Mouse (Mus musculus) forebrain, embryonic 14.5 days (tissue): Measurements from ENCODE around the gene Gjc1. TPM values are rescaled to one million over a fixed set of nuclear protein-coding genes. Genes with fewer than 3 reads are reported as not detected.
A peak's percentile ranks its signal among the peaks of the same experiment; 100 is the strongest.

Experiments used
- ATAC-seq: fragments of 200-750 bp; cut with Nextera tagmentation; 2 replicates; pipeline ENCODE4 v1.8.0; 2017; ENCODE audit warnings: mild to moderate bottlenecking, moderate library complexity
- DNase-seq: peaks from one replicate; pipeline ENCODE4 v3.0.0-alpha.2; 2015; ENCODE audit warnings: low spot score
- H3K27ac ChIP-seq: fragments of 300-500 bp; sonication (generic); 2 replicates; pipeline ENCODE4 v1.5.1; 2014; ENCODE audit warnings: low read depth, mild to moderate bottlenecking, control low read depth, low read length, moderate library complexity
- H3K27me3 ChIP-seq: fragments of 300-500 bp; sonication (generic); replicated peaks from 2 replicates; pipeline ENCODE4 v1.6.1; 2014; ENCODE audit warnings: low read length, control low read depth, mixed read lengths; ENCODE audit not compliant: control insufficient read depth, insufficient read depth
- H3K36me3 ChIP-seq: fragments of 300-500 bp; sonication (generic); 2 replicates; pipeline ENCODE4 v1.6.1; 2014; ENCODE audit warnings: low read length, control low read depth; ENCODE audit not compliant: control insufficient read depth, insufficient read depth
- H3K4me1 ChIP-seq: fragments of 300-500 bp; sonication (generic); 2 replicates; pipeline ENCODE4 v1.6.1; 2014; ENCODE audit warnings: antibody characterized with exemption, low read length, control low read depth; ENCODE audit not compliant: control insufficient read depth, insufficient read depth
- H3K4me2 ChIP-seq: fragments of 300-500 bp; sonication (generic); 2 replicates; pipeline ENCODE4 v1.6.1; 2014; ENCODE audit warnings: mild to moderate bottlenecking, control low read depth, low read length
- H3K4me3 ChIP-seq: fragments of 300-500 bp; sonication (generic); 2 replicates; pipeline ENCODE4 v1.5.1; 2014; ENCODE audit warnings: low read depth, low read length, control low read depth
- H3K9ac ChIP-seq: fragments of 300-500 bp; sonication (generic); 2 replicates; pipeline ENCODE4 v1.6.1; 2014; ENCODE audit warnings: mild to moderate bottlenecking, low read length, control low read depth, moderate library complexity
- H3K9me3 ChIP-seq: fragments of 300-500 bp; sonication (generic); replicated peaks from 2 replicates; pipeline ENCODE4 v1.6.1; 2016; ENCODE audit warnings: low read length, control low read depth, mixed read lengths; ENCODE audit not compliant: control insufficient read depth
- WGBS: fragments of 180-500 bp; shearing (Covaris S2); extraction: QIAGEN DNeasy Blood & Tissue Kit; methylation state at CpG from one replicate; pipeline ENCODE4 v1.1.7; 2014; 5-methylcytosine and 5-hydroxymethylcytosine counted together
- polyA plus RNA-seq: library from polyadenylated mRNA; unstranded; fragments of >200 nt; fragmentation: Nextera tagmentation; extraction: Ambion mirVana; gene quantifications from 2 replicates; pipeline ENCODE4 v1.2.1, GENCODE M21; 2014

Gjc1 gene
- polyA plus RNA-seq, 1 experiment from 2014 or later = 41.5 TPM

DNA sequence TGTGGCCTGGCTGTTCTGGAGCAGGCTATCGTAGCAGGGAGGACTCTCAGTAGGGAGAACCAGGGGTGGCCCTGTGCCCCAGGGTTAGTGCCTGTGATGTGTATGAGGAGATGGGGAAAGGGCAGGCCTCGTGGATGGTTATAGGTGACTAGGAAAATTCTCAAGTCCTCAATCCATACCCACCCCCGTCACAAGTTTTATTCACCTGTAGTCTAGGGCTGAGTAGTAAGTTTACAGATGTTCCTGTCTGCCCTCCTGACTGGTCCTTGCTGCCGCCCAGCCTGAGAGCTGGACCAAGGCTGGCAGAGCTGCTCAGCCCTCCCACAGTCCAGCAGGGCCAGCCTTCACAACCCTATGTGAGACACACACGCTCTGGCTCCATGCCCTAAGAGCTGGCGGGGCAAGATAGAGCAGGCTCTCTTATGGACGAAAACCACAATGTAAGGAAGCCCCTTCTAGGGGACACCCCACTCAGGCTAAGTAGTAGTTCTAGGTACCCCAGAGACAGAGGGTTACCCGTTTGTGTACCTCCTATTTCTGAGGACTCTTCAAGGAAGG is 40.3 kb downstream of the Gjc1 start:
- no peak overlapping the region for H3K4me3 ChIP-seq
- H3K27me3 ChIP-seq = no peaks in the 10 kb centered on the region
- no peak overlapping the region for H3K4me2 ChIP-seq
- H3K4me1 ChIP-seq = peaks cover 14% of the 10 kb centered on the region
- peaks cover 15% of the 10 kb centered on the region; the same call in 1 of the 2 replicates for H3K36me3 ChIP-seq
- WGBS = 79% methylated on average over 8 of the region's 8 CpGs
- DNase-seq = no peak
- no peak overlapping the region for H3K27ac ChIP-seq
- H3K9ac ChIP-seq = no peak overlapping the region
- no peaks in the 10 kb centered on the region for H3K9me3 ChIP-seq
- ATAC-seq = no peak

DNA sequence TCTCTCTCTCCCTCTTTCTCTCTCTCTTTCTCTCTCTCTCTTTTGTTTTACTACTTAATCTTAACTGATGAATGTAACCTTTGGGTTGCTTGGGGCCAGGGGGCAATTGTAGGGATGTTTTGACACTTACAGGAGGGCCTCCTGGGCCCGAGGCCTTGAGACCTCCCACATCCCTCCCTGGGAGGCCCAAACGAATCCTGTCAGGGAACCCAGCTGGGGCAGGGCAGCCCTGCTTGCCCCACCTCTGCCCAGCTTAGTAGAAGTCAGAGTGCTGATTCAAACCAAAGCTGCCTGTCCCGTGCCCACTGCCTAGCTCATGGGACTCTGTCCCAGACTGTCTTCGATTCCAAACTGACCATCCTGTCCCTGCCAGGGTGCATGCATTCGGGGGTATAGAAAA is 40.9 kb downstream of the Gjc1 start:
- H3K4me1 ChIP-seq = peaks cover 14% of the 10 kb centered on the region
- DNase-seq = no peak

GRCm38 (mm10) chr11:102778165-102778564 is 41.3 kb downstream of the Gjc1 start:
- no peak for ATAC-seq

More for the DNA sequence above, 40.9 kb downstream of the Gjc1 start:
- no peak for ATAC-seq
- WGBS = 41% methylated on average over 5 of the region's 5 CpGs
- H3K27ac ChIP-seq = no peak overlapping the region
- no peaks in the 10 kb centered on the region for H3K9me3 ChIP-seq
- H3K36me3 ChIP-seq = peaks cover 15% of the 10 kb centered on the region; the same call in 1 of the 2 replicates
- no peak overlapping the region for H3K9ac ChIP-seq
- H3K4me2 ChIP-seq = no peak overlapping the region
- H3K4me3 ChIP-seq = no peak overlapping the region
- no peaks in the 10 kb centered on the region for H3K27me3 ChIP-seq

GRCm38 (mm10) chr11:102777598-102777997 is 41.9 kb downstream of the Gjc1 start:
- Histone ChIP-seq H3K36me3 (peaks cover 15% of the 10 kb centered on the region; the same call in 1 of the 2 replicates), H3K4me1 (peaks cover 17% of the 10 kb centered on the region), H3K9me3 (no peaks in the 10 kb centered on the region), H3K27ac (no peak overlapping the region), H3K4me2 (peak overlapping the region; percentile 38), H3K9ac (peak overlapping the region; percentile 43), H3K27me3 (no peaks in the 10 kb centered on the region), H3K4me3 (no peak overlapping the region)
- no peak for ATAC-seq
- WGBS = 33% methylated on average over 21 of the region's 21 CpGs
- DNase-seq = peak; percentile 69

More at GRCm38 (mm10) chr11:102778165-102778564, 41.3 kb downstream of the Gjc1 start:
- no peak overlapping the region for H3K9ac ChIP-seq
- no peaks in the 10 kb centered on the region for H3K27me3 ChIP-seq
- no peak for DNase-seq
- peak overlapping the region; percentile 38; the same call in 1 of the 2 replicates for H3K4me2 ChIP-seq
- peaks cover 14% of the 10 kb centered on the region for H3K4me1 ChIP-seq
- H3K4me3 ChIP-seq = no peak overlapping the region
- H3K36me3 ChIP-seq = peaks cover 15% of the 10 kb centered on the region; the same call in 1 of the 2 replicates
- H3K27ac ChIP-seq = no peak overlapping the region
- WGBS = 35% methylated on average over 14 of the region's 14 CpGs
- no peaks in the 10 kb centered on the region for H3K9me3 ChIP-seq

GRCm38 (mm10) chr11:102774621-102775141 is 44.8 kb downstream of the Gjc1 start:
- Histone ChIP-seq H3K9me3 (no peaks in the 10 kb centered on the region), H3K4me1 (peaks cover 25% of the 10 kb centered on the region), H3K9ac (peak overlapping the region; percentile 75), H3K27me3 (no peaks in the 10 kb centered on the region), H3K4me3 (peak overlapping the region; percentile 51), H3K36me3 (peaks cover 15% of the 10 kb centered on the region; the same call in 1 of the 2 replicates), H3K27ac (peak overlapping the region; percentile 92), H3K4me2 (peak overlapping the region; percentile 79)
- ATAC-seq = peak; percentile 90
- peak; percentile 96 for DNase-seq
- 2% methylated on average over 25 of the region's 25 CpGs for WGBS

- H3K4me1 ChIP-seq = peaks cover 25% of the 10 kb centered on the region
- peak overlapping the region; percentile 79 for H3K4me2 ChIP-seq
- peak; percentile 69 for ATAC-seq
- WGBS = under 1% methylated on average over 46 of the region's 46 CpGs
- DNase-seq = peak; percentile 94
- H3K9me3 ChIP-seq = no peaks in the 10 kb centered on the region
- H3K36me3 ChIP-seq = peaks cover 15% of the 10 kb centered on the region; the same call in 1 of the 2 replicates
- peak overlapping the region; percentile 51 for H3K4me3 ChIP-seq
- H3K9ac ChIP-seq = peak overlapping the region; percentile 75
- no peaks in the 10 kb centered on the region for H3K27me3 ChIP-seq
- peak overlapping the region; percentile 92 for H3K27ac ChIP-seq
These were observed 45.5 kb downstream of the Gjc1 start for GRCm38 (mm10) chr11:102773713-102774611.

DNA sequence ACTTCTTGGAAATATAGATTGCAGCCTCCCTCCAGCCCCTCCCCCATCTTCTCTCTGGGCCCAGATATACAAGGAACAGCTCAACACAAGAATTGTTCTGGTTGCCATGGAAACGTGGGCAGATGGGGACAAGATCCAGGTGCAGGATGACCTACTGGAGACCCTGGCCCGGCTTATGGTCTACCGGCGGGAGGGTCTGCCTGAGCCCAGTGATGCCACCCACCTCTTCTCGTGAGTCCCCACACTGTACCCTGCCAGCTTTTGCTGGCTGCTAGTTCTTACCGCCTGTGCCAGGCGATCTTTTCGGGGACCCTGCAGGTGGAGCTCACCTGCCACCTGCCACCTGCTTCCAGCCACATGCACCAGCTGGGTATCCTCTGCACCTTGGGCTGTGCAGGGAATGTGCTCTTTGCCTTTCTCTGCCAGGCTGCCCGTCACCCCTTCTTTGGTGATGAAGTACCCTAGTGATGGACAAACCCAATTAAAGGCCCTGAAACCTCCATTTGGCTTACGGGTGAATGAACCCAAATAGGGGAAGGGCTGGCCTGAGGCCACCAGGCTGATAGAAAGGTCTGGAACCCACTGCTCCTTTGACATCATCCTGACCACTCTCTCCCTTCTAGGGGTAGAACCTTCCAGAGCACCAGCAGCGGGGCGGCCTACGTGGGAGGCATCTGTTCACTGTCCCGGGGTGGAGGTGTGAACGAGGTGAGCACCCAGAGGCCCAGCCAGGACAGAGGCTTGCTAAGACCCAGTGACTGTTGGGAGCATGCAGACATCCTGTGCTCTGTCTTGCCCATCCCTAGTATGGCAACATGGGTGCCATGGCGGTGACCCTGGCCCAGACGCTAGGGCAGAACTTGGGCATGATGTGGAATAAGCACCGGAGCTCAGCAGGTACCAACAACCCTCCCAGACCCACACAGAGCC is 46.5 kb downstream of the Gjc1 start:
- peaks cover 15% of the 10 kb centered on the region; the same call in 1 of the 2 replicates for H3K36me3 ChIP-seq
- no peak overlapping the region for H3K4me2 ChIP-seq
- H3K27me3 ChIP-seq = no peaks in the 10 kb centered on the region
- DNase-seq = peak; percentile 54
- H3K9me3 ChIP-seq = no peaks in the 10 kb centered on the region
- no peak overlapping the region for H3K4me3 ChIP-seq
- no peak overlapping the region for H3K9ac ChIP-seq
- H3K27ac ChIP-seq = 0 out of 2 replicates have a peak overlapping the region, but pooled peaks have one; percentile 27
- WGBS = 63% methylated on average over 18 of the region's 18 CpGs
- peaks cover 22% of the 10 kb centered on the region for H3K4me1 ChIP-seq
- ATAC-seq = no peak
